Mouse (Mus musculus): Measurements from ENCODE around the gene Prom2. TPM values are rescaled to one million over a fixed set of nuclear protein-coding genes. Genes with fewer than 3 reads are reported as not detected.

Prom2 gene
- polyA plus RNA-seq, 1 experiment from 2014 or later: 0.53 TPM

DNA sequence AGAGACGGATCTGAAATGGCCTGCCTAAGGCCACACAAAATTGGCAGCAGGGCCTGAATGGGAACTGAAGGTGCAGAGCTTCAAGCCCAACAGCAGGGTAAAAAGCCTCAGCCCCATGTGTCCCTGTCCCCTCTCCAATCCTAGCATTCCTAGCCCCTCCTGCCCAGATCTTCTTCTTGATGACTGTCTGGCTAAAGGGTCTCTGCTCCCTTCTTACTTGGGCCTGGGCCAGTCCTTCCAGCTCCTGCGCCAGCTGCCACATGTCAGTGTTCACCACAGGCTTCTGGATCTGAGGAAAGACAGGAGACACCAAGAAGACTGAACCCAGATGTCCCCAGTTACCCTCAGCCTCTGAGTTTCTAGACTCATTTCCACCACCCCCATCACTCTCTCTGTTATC lies 9.7 kb downstream of the Prom2 start:
- H3K36me3 ChIP-seq (ENCODE audit: insufficient read depth, low read length): no peaks in the 10 kb centered on the region
- H3K4me1 ChIP-seq (ENCODE audit: insufficient read depth, low read depth, low read length): no peaks in the 10 kb centered on the region
- H3K4me3 ChIP-seq (ENCODE audit: low read depth, low read length): no peak overlapping the region
- ATAC-seq (no peak), DNase-seq (ENCODE audit: low spot score) (no peak)
- H3K4me2 ChIP-seq (replicated peaks; ENCODE audit: low read depth, low read length): no peak overlapping the region
- 58% methylated on average over 2 of the region's 2 CpGs for WGBS
- no peak overlapping the region for H3K27ac ChIP-seq (ENCODE audit: low read length)
- no peaks in the 10 kb centered on the region for H3K27me3 ChIP-seq (replicated peaks; ENCODE audit: insufficient read depth, low read length)
- TF ChIP-seq EP300 (IDR thresholded peaks at IDR 0.05): no peak
- no peak for TF ChIP-seq CTCF (IDR thresholded peaks at IDR 0.05)
- H3K9me3 ChIP-seq (ENCODE audit: low read length): no peaks in the 10 kb centered on the region
- H3K9ac ChIP-seq (replicated peaks; ENCODE audit: low read depth): no peak overlapping the region

GRCm38 (mm10) chr2:127530418-127530817 lies 10.8 kb downstream of the Prom2 start:
- Histone ChIP-seq H3K9me3 (ENCODE audit: low read length) (no peaks in the 10 kb centered on the region), H3K4me1 (ENCODE audit: insufficient read depth, low read depth, low read length) (no peaks in the 10 kb centered on the region), H3K4me3 (ENCODE audit: low read depth, low read length) (no peak overlapping the region), H3K9ac (replicated peaks; ENCODE audit: low read depth) (no peak overlapping the region), H3K36me3 (ENCODE audit: insufficient read depth, low read length) (no peaks in the 10 kb centered on the region), H3K27ac (ENCODE audit: low read length) (no peak overlapping the region), H3K4me2 (replicated peaks; ENCODE audit: low read depth, low read length) (no peak overlapping the region), H3K27me3 (replicated peaks; ENCODE audit: insufficient read depth, low read length) (no peaks in the 10 kb centered on the region)
- no peak for ATAC-seq
- TF ChIP-seq CTCF (IDR thresholded peaks at IDR 0.05) (no peak), EP300 (IDR thresholded peaks at IDR 0.05) (no peak)
- DNase-seq (ENCODE audit: low spot score): no peak
- 67% methylated on average over 3 of the region's 3 CpGs for WGBS

- WGBS: 70% methylated on average over 3 of the region's 3 CpGs
- no peaks in the 10 kb centered on the region for H3K9me3 ChIP-seq (ENCODE audit: low read length)
- TF ChIP-seq EP300 (IDR thresholded peaks at IDR 0.05) (no peak), CTCF (IDR thresholded peaks at IDR 0.05) (no peak)
- no peaks in the 10 kb centered on the region for H3K36me3 ChIP-seq (ENCODE audit: insufficient read depth, low read length)
- H3K4me3 ChIP-seq (ENCODE audit: low read depth, low read length): no peak overlapping the region
- peaks cover 15% of the 10 kb centered on the region; the same call in 1 of the 2 replicates for H3K4me1 ChIP-seq (ENCODE audit: insufficient read depth, low read depth, low read length)
- H3K4me2 ChIP-seq (replicated peaks; ENCODE audit: low read depth, low read length): no peak overlapping the region
- H3K27ac ChIP-seq (ENCODE audit: low read length): no peak overlapping the region
- H3K27me3 ChIP-seq (replicated peaks; ENCODE audit: insufficient read depth, low read length): no peaks in the 10 kb centered on the region
- ATAC-seq: no peak
- no peak for DNase-seq (ENCODE audit: low spot score)
- no peak overlapping the region for H3K9ac ChIP-seq (replicated peaks; ENCODE audit: low read depth)
These were observed 16.1 kb downstream of the Prom2 start for GRCm38 (mm10) chr2:127525004-127525775.

GRCm38 (mm10) chr2:127523950-127524729 lies 17.1 kb downstream of the Prom2 start:
- no peaks in the 10 kb centered on the region for H3K27me3 ChIP-seq (replicated peaks; ENCODE audit: insufficient read depth, low read length)
- H3K27ac ChIP-seq (ENCODE audit: low read length): no peak overlapping the region
- peaks cover 15% of the 10 kb centered on the region; the same call in 1 of the 2 replicates for H3K4me1 ChIP-seq (ENCODE audit: insufficient read depth, low read depth, low read length)
- 37% methylated on average over 7 of the region's 7 CpGs for WGBS
- no peak overlapping the region for H3K4me2 ChIP-seq (replicated peaks; ENCODE audit: low read depth, low read length)
- H3K36me3 ChIP-seq (ENCODE audit: insufficient read depth, low read length): no peaks in the 10 kb centered on the region
- no peak for ATAC-seq
- peak; percentile 29 for DNase-seq (ENCODE audit: low spot score)
- H3K4me3 ChIP-seq (ENCODE audit: low read depth, low read length): no peak overlapping the region
- no peak for TF ChIP-seq CTCF (IDR thresholded peaks at IDR 0.05)
- TF ChIP-seq EP300 (IDR thresholded peaks at IDR 0.05): no peak
- no peaks in the 10 kb centered on the region for H3K9me3 ChIP-seq (ENCODE audit: low read length)
- no peak overlapping the region for H3K9ac ChIP-seq (replicated peaks; ENCODE audit: low read depth)

GRCm38 (mm10) chr2:127522006-127522441 lies 19.2 kb downstream of the Prom2 start, which contains the start of gene Kcnip3:
Kcnip3 (minus strand) TSS chr2:127522094.
- H3K36me3 ChIP-seq (ENCODE audit: insufficient read depth, low read length): no peaks in the 10 kb centered on the region
- H3K4me2 ChIP-seq (replicated peaks; ENCODE audit: low read depth, low read length): peak within 1 kb of the TSS; percentile 51
- H3K27ac ChIP-seq (ENCODE audit: low read length): no peak within 1 kb of the TSS
- ATAC-seq (peak; percentile 63), DNase-seq (ENCODE audit: low spot score) (peak; percentile 39)
- H3K27me3 ChIP-seq (replicated peaks; ENCODE audit: insufficient read depth, low read length): no peaks in the 10 kb centered on the region
- peaks cover 15% of the 10 kb centered on the region; the same call in 1 of the 2 replicates for H3K4me1 ChIP-seq (ENCODE audit: insufficient read depth, low read depth, low read length)
- H3K9ac ChIP-seq (replicated peaks; ENCODE audit: low read depth): peak within 1 kb of the TSS; percentile 32; the same call in 1 of the 2 replicates
- WGBS: 10% methylated on average over 10 of the region's 10 CpGs
- peak within 1 kb of the TSS; percentile 8; the same call in 1 of the 2 replicates for H3K4me3 ChIP-seq (ENCODE audit: low read depth, low read length)
- H3K9me3 ChIP-seq (ENCODE audit: low read length): no peaks in the 10 kb centered on the region
- TF ChIP-seq CTCF (IDR thresholded peaks at IDR 0.05): no peak
- no peak for TF ChIP-seq EP300 (IDR thresholded peaks at IDR 0.05)
